Mouse (Mus musculus): ENCODE measurements around the gene Mier3. TPM values are rescaled to one million over a fixed set of nuclear protein-coding genes. Genes with fewer than 3 reads are reported as not detected.

Gene Mier3
- 10 to 100 TPM; 20.5 to 21.7 TPM for total RNA-seq (2021)

GRCm38 (mm10) chr13:111680679-111681078 lies at the start of gene Mier3:
Gene Mier3 (plus strand): TSS chr13:111680979.
- DNase-seq, result no peak
- intact Hi-C loops (cut with DNase I), result no loop called here

GRCm38 (mm10) chr13:111634163-111635160 lies 46.3 kb upstream of the Mier3 start:
- intact Hi-C loops (cut with DNase I), result no loop called here
- DNase-seq, result no peak

- DNase-seq, result no peak
- intact Hi-C loops (cut with DNase I), result no loop called here
These were observed 40.5 kb upstream of the Mier3 start for GRCm38 (mm10) chr13:111640319-111640718.

- DNase-seq, result no peak
- intact Hi-C loops (cut with DNase I), result no loop called here
These were observed 37.1 kb upstream of the Mier3 start for GRCm38 (mm10) chr13:111643636-111644035.

- DNase-seq, result no peak
- intact Hi-C loops (cut with DNase I), result no loop called here
These were observed 34.6 kb upstream of the Mier3 start for GRCm38 (mm10) chr13:111646204-111646603.

GRCm38 (mm10) chr13:111647279-111647678 lies 33.5 kb upstream of the Mier3 start:
- no peak for DNase-seq
- intact Hi-C loops (cut with DNase I), result no loop called here

GRCm38 (mm10) chr13:111651020-111651419 lies 29.8 kb upstream of the Mier3 start:
- DNase-seq, result no peak

GRCm38 (mm10) chr13:111655273-111655672 lies 25.5 kb upstream of the Mier3 start:
- intact Hi-C loops (cut with DNase I), result no loop called here
- DNase-seq, result no peak

More at GRCm38 (mm10) chr13:111651020-111651419, 29.8 kb upstream of the Mier3 start:
- intact Hi-C loops (cut with DNase I), result no loop called here

GRCm38 (mm10) chr13:111655856-111656255 lies 24.9 kb upstream of the Mier3 start:
- intact Hi-C loops (cut with DNase I), result no loop called here
- no peak for DNase-seq

- DNase-seq, result no peak
- intact Hi-C loops (cut with DNase I), result no loop called here
These were observed 24.5 kb upstream of the Mier3 start for GRCm38 (mm10) chr13:111656309-111656708.

GRCm38 (mm10) chr13:111656769-111657168 lies 24.0 kb upstream of the Mier3 start:
- intact Hi-C loops (cut with DNase I), result no loop called here
- DNase-seq, result no peak

GRCm38 (mm10) chr13:111658501-111659280 lies 22.1 kb upstream of the Mier3 start:
- intact Hi-C loops (cut with DNase I), result no loop called here
- peak; percentile 59 to 70 for DNase-seq

- intact Hi-C loops (cut with DNase I), result no loop called here
- no peak for DNase-seq
These were observed 21.3 kb upstream of the Mier3 start for GRCm38 (mm10) chr13:111659430-111659829.

- intact Hi-C loops (cut with DNase I), result no loop called here
- no peak for DNase-seq
These were observed 20.7 kb upstream of the Mier3 start for GRCm38 (mm10) chr13:111660072-111660471.

- intact Hi-C loops (cut with DNase I), result no loop called here
- no peak for DNase-seq
These were observed 20.2 kb upstream of the Mier3 start for GRCm38 (mm10) chr13:111660556-111660955.

GRCm38 (mm10) chr13:111668016-111668415 lies 12.8 kb upstream of the Mier3 start:
- intact Hi-C loops (cut with DNase I), result no loop called here
- DNase-seq, result no peak

- intact Hi-C loops (cut with DNase I), result no loop called here
- DNase-seq, result no peak
These were observed 3.9 kb upstream of the Mier3 start for GRCm38 (mm10) chr13:111676841-111677240.

GRCm38 (mm10) chr13:111684056-111684625 lies 3.4 kb downstream of the Mier3 start:
- intact Hi-C loops (cut with DNase I), result loop anchor here (2.0 kb wide), 1 partner anchor 193 kb away; the partner anchor contains the start of gene Gpbp1
- peak; percentile 50 to 52 for DNase-seq

GRCm38 (mm10) chr13:111685751-111686462 lies 5.1 kb downstream of the Mier3 start:
- DNase-seq, result peak; percentile 90 to 92
- intact Hi-C loops (cut with DNase I), result loop anchor here (2.0 to 5.0 kb wide), 3 partner anchors 36 to 224 kb away; partner anchors contain the start of gene Gpbp1
